Mouse (Mus musculus) forebrain, embryonic 13.5 days (tissue): ENCODE results near the gene Ttll5. TPM values are rescaled to one million over a fixed set of nuclear protein-coding genes. Genes with fewer than 3 reads are reported as not detected.

Experiments used
- ATAC-seq: fragments of 200-750 bp; cut with Nextera tagmentation; 2 replicates; pipeline ENCODE4 v1.8.0; 2017
- H3K27ac ChIP-seq: fragments of 300-500 bp; sonication (generic); 2 replicates; pipeline ENCODE4 v1.5.1; 2015; ENCODE audit warnings: inconsistent platforms, mild to moderate bottlenecking, moderate library complexity
- H3K27me3 ChIP-seq: fragments of 300-500 bp; sonication (generic); 2 replicates; pipeline ENCODE4 v1.6.1; 2015; ENCODE audit warnings: mild to moderate bottlenecking, inconsistent platforms
- H3K36me3 ChIP-seq: fragments of 300-500 bp; sonication (generic); 2 replicates; pipeline ENCODE4 v1.6.1; 2015; ENCODE audit warnings: mild to moderate bottlenecking, inconsistent platforms; ENCODE audit not compliant: poor library complexity, severe bottlenecking
- H3K4me1 ChIP-seq: fragments of 300-500 bp; sonication (generic); 2 replicates; pipeline ENCODE4 v1.6.1; 2015; ENCODE audit warnings: inconsistent platforms
- H3K4me2 ChIP-seq: fragments of 300-500 bp; sonication (generic); 2 replicates; pipeline ENCODE4 v1.6.1; 2015; ENCODE audit warnings: inconsistent platforms, mild to moderate bottlenecking, moderate library complexity
- H3K4me3 ChIP-seq: fragments of 300-500 bp; sonication (generic); 2 replicates; pipeline ENCODE4 v1.5.1; 2015; ENCODE audit warnings: mild to moderate bottlenecking, inconsistent platforms
- H3K9ac ChIP-seq: fragments of 300-500 bp; sonication (generic); 2 replicates; pipeline ENCODE4 v1.6.1; 2015; ENCODE audit warnings: mild to moderate bottlenecking, inconsistent platforms
- H3K9me3 ChIP-seq: fragments of 300-500 bp; sonication (generic); replicated peaks from 2 replicates; pipeline ENCODE4 v1.6.1; 2016; ENCODE audit warnings: inconsistent platforms
- WGBS: fragments of 180-500 bp; shearing (Covaris S2); methylation state at CpG from one replicate; pipeline ENCODE4 v1.1.7; 2015; 5-methylcytosine and 5-hydroxymethylcytosine counted together
- polyA plus RNA-seq: library from polyadenylated mRNA; unstranded; fragments of >200 nt; fragmentation: Nextera tagmentation; extraction: Ambion mirVana; gene quantifications from 2 replicates; pipeline ENCODE4 v1.2.1, GENCODE M21; 2015

Ttll5 gene
- 12.0 and 15.2 TPM in 2 replicates for polyA plus RNA-seq

DNA sequence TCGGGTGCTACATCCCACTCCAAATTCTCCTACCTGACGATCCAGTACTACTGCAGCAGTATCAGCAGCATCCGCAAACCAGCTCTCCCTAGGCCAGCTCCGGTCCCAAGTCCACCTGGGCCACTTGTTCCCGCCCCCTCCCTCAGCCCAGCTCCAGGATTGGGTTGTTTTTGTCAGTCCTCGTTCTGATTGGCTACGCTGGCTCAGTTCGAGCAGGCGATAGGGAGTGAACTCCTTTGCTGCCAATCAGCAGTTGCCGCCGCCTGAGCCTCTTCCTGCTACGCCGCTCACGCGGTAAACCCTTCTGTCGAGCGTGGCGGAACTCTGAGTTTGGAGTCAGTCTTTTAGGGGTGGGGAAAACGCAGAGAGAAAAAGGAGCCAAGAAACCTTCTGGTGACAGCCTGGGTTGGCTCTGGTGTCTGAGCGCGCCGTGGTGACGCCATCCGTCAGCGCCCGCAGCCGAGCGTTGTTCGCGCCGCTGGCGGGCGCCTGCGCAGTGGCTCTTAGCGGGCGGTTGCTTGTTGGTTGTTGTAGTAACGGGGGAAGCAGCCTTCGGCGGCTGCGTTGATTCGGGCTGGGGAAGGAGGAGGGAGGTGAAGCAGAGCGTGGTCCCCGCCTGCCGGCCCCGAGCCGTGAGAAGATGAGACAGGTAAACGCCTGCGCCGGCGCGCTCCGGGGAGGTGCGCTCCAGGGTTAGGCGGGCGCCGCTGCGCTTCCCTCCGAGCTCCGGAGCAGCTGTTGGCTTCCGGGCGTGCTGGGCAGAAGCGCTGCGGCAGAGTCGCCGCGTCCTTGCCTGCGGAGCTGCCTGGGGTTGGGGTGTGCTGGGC lies at the start of gene Ttll5, which contains the start of gene Erg28:
TSS of gene Ttll5 (plus strand) at position 222 of the 827 bp plus-strand sequence.
TSS of gene Erg28 (minus strand) at position 113 of the 827 bp plus-strand sequence.
- peak; percentile 98 for ATAC-seq
- Histone ChIP-seq H3K4me2 (peak within 1 kb of the TSS; percentile 86), H3K27ac (peak within 1 kb of the TSS; percentile 93), H3K4me3 (peak within 1 kb of the TSS; percentile 86), H3K36me3 (peaks cover 26% of the 10 kb centered on the region), H3K9me3 (no peaks in the 10 kb centered on the region), H3K9ac (peak within 1 kb of the TSS; percentile 88), H3K27me3 (no peaks in the 10 kb centered on the region), H3K4me1 (peaks cover 30% of the 10 kb centered on the region)
- WGBS, result under 1% methylated on average over 67 of the region's 67 CpGs

DNA sequence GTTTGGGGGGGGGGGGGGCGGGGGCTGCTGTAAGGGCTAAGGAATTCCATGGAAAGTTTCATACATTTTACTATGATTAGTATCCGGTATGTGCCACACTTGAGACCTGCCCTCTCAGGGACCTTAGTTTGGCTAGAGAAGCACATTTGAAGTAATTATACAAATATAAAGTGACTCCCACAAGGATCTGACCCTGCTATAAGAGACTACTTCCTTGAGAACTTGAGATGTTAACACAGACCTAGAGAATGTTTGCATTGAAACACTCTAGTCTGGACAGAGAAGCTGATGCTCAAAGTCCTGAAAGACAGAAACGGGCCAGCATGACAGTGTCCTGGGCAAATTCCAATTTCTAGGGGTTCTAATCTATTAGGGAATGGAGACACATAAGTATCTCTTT lies 45.5 kb upstream of the Ttll5 start:
- H3K36me3 ChIP-seq, result no peaks in the 10 kb centered on the region
- no peak for ATAC-seq
- WGBS, result 85% methylated on average over 3 of the region's 3 CpGs
- no peaks in the 10 kb centered on the region for H3K9me3 ChIP-seq
- H3K4me1 ChIP-seq, result no peaks in the 10 kb centered on the region
- no peaks in the 10 kb centered on the region for H3K27me3 ChIP-seq
- no peak overlapping the region for H3K9ac ChIP-seq
- no peak overlapping the region for H3K4me3 ChIP-seq
- no peak overlapping the region for H3K27ac ChIP-seq
- no peak overlapping the region for H3K4me2 ChIP-seq

DNA sequence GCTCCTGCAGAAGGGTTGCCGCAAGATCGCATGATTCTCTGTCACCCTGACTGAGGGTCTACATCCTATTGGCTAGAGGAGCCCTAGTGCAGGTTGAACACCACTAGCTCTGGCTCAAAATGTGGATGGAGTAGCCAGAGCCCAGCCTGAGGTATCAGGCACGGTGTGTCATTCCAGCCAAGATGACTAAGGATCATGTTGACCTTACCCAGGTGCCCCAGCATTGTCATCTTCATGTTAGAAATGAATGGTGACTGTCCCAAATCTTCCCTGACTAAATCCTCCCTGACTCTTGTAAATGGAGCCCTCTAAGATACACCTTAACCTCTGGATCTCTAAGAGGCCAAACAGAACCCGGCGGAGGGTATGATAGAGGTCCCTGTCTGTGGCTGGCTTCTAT lies 44.8 kb upstream of the Ttll5 start:
- no peaks in the 10 kb centered on the region for H3K9me3 ChIP-seq
- H3K9ac ChIP-seq, result no peak overlapping the region
- no peaks in the 10 kb centered on the region for H3K27me3 ChIP-seq
- no peaks in the 10 kb centered on the region for H3K4me1 ChIP-seq
- H3K27ac ChIP-seq, result no peak overlapping the region
- H3K4me3 ChIP-seq, result no peak overlapping the region
- H3K4me2 ChIP-seq, result no peak overlapping the region
- WGBS, result 97% methylated on average over 5 of the region's 5 CpGs
- no peaks in the 10 kb centered on the region for H3K36me3 ChIP-seq
- ATAC-seq, result no peak

DNA sequence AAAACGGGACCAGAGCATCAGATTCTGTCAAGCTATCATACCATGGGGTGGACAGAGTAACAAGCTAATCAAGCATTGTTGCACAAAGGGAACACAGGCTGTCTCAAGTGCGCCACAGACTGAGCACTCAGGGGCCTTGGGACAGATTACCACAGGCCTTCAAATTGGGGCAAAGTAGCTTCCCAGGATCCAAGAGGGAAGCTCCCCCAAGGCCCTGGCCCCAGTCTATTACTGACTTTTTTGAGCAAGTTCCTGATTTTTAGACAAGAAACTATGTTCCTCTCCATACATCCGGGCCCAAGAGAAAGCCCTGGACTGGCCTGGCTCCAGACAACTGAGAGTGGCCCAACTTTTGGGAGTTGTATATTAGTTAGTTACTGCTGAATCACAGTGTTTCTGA lies 42.9 kb upstream of the Ttll5 start:
- no peak overlapping the region for H3K4me3 ChIP-seq
- no peaks in the 10 kb centered on the region for H3K4me1 ChIP-seq
- no peak overlapping the region for H3K27ac ChIP-seq
- H3K4me2 ChIP-seq, result no peak overlapping the region
- no peaks in the 10 kb centered on the region for H3K27me3 ChIP-seq
- no peak for ATAC-seq
- no peaks in the 10 kb centered on the region for H3K9me3 ChIP-seq
- 85% methylated on average over 3 of the region's 3 CpGs for WGBS
- H3K36me3 ChIP-seq, result no peaks in the 10 kb centered on the region
- H3K9ac ChIP-seq, result no peak overlapping the region

DNA sequence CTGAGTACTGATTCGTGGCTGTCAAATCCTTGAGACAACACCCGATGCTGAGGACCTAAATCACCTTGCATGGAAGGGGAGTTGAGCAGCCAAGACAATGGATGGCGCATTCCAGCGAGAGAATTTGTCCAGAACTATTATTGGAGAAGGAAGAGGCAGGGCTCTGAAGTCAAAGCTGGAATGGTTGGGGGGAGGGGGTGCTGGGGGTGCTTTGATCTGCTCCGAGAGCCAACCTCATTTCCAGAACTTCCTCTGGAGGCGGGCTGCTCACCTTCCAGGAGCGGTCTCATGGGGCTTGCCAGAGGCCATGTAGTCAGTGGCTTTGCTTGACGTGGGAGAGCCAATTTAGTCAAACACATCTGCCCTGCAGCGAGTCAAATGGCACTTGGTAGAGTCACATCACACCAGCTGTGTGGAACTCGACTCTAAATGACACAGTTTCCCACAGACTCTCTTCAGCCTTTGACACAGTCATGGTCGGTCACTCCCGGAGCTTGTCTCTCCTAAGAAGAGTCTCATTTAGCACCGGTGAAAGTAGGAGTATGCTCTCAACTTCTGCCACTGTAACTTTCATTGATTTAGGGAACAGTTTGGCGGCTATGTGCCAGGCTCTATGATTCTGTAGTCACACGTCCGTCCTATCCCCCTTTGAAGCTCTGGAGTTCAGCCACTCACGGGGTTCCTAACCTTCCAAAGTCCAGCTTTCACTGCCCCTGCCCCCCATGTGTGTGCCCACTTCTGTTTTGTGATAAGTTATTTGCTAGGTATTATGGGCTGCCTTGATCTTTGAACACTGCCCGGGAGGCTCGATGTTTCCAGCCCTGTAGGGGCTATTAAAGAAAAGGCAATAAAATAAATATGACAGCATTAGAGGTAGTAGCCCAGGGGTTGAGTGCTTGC lies 39.3 kb upstream of the Ttll5 start:
- Histone ChIP-seq H3K36me3 (no peaks in the 10 kb centered on the region), H3K4me1 (no peaks in the 10 kb centered on the region), H3K9me3 (no peaks in the 10 kb centered on the region), H3K27me3 (no peaks in the 10 kb centered on the region), H3K27ac (no peak overlapping the region), H3K9ac (no peak overlapping the region), H3K4me3 (no peak overlapping the region), H3K4me2 (no peak overlapping the region)
- no peak for ATAC-seq
- 85% methylated on average over 19 of the region's 19 CpGs for WGBS

DNA sequence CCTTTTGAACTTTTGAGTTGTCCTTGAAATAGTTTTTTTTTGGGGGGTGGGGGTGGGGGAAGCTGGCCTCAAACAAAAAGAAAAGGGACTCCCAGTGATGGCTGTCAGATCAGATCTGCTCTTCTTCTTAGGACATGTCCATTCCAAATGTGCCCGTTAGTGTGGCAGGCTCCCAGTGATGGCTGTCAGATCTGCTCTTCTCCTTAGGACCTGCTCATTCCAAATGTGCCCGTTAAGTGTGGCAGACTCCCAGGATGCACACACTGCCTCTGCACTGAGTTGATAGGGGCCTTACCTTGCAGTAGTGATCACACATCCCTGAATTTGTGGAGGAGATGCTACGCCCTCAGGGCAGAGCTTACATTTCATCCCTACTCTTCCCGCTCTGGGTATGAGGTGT lies 32.3 kb upstream of the Ttll5 start:
- no peaks in the 10 kb centered on the region for H3K4me1 ChIP-seq
- 84% methylated on average over 4 of the region's 4 CpGs for WGBS
- no peak overlapping the region for H3K4me2 ChIP-seq
- H3K9ac ChIP-seq, result no peak overlapping the region
- H3K27me3 ChIP-seq, result no peaks in the 10 kb centered on the region
- no peaks in the 10 kb centered on the region for H3K9me3 ChIP-seq
- no peak for ATAC-seq
- H3K36me3 ChIP-seq, result no peaks in the 10 kb centered on the region
- no peak overlapping the region for H3K4me3 ChIP-seq
- H3K27ac ChIP-seq, result no peak overlapping the region

DNA sequence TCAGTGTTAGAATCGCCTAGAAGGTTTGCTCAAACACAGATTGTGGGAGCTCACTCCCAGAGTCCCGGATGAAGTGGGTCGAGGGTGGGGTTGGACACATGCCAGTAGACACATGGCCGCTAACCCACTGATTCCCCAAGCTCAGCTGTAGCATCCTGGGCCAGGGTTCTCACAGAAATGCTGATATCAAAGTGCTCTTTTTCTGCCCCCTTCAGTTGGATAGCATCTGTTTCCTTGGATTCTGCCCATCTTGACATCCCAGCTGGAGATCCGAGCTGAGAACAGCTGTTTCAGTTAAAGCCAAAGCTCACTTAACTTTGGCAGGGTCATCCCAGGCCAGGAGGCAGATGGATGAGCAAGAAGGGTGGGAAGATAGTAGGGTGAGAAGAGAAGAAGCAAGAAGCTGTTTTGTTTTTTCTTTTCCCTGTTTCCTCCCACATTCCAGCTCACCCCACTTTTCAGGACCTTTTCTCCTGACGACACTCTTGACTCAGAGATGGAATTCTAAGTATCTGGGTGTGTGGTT lies 31.6 kb upstream of the Ttll5 start:
- WGBS, result 74% methylated on average over 6 of the region's 6 CpGs
- no peaks in the 10 kb centered on the region for H3K4me1 ChIP-seq
- H3K36me3 ChIP-seq, result no peaks in the 10 kb centered on the region
- H3K9ac ChIP-seq, result no peak overlapping the region
- H3K27me3 ChIP-seq, result no peaks in the 10 kb centered on the region
- no peak for ATAC-seq
- no peak overlapping the region for H3K4me3 ChIP-seq
- H3K4me2 ChIP-seq, result no peak overlapping the region
- H3K9me3 ChIP-seq, result no peaks in the 10 kb centered on the region
- no peak overlapping the region for H3K27ac ChIP-seq

DNA sequence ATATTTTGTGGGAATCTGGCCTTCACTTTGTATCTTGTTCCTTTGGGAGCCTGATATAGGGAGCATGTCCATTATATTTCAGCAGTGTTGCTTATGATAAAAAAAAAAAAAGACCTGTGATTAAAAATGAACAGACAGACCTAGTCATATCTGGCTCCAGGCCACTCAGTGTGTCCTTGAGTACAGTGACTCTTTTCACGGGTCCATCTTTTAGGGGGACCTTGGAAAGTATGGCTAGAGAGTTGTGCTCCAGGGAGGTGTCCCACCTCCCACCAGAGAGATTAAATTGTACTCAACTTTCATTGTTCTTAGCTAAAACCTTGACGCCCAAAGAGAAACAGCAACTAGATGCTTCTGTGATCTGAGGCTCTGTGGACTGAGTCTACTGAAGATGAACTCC lies 30.4 kb upstream of the Ttll5 start:
- no peak overlapping the region for H3K9ac ChIP-seq
- no peak overlapping the region for H3K4me3 ChIP-seq
- H3K4me1 ChIP-seq, result no peaks in the 10 kb centered on the region
- H3K36me3 ChIP-seq, result no peaks in the 10 kb centered on the region
- H3K9me3 ChIP-seq, result no peaks in the 10 kb centered on the region
- H3K27me3 ChIP-seq, result no peaks in the 10 kb centered on the region
- H3K4me2 ChIP-seq, result no peak overlapping the region
- no peak for ATAC-seq
- WGBS, result 89% methylated on average over 2 of the region's 2 CpGs
- no peak overlapping the region for H3K27ac ChIP-seq

DNA sequence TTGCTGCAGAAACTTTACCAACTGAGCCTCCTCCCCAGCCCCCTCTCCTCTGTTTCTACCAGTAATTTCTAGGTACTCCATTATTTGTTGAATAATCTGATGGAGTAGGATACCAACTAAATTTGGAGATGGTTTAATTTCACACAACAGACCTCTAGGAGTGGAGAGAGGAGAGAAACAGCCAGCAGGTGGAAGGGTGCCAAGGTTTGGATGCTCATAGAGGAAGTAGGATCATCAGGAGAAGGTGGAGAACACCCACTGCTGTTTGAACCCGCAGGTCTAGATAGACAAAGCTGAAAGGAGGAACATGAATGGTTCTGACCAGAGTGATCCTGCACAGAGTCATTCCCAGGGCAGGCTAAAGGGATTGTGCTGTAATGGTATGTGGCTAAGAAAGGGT lies 28.9 kb upstream of the Ttll5 start:
- ATAC-seq, result no peak

DNA sequence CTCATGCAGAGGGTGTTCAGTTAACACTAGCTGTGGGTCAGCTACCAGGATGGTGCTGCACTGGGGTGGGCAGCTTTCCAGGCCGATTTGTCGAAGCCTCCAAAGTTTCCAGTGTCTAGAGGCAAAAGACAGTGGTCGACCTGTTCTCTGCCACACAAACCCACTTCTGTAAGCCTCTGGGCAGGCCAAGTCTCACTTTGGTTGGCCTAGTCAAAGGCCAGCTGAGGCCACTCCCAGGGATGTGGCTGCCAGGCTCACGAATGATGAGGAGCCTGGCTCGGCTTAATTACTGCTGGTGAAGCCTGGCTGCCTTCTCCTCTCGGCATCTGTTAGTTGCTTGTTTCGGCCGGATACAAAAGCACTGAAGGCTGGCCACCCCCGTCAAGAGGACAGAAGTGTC lies 24.4 kb upstream of the Ttll5 start:
- Histone ChIP-seq H3K9me3 (no peaks in the 10 kb centered on the region), H3K27me3 (no peaks in the 10 kb centered on the region), H3K4me3 (no peak overlapping the region), H3K27ac (no peak overlapping the region), H3K9ac (no peak overlapping the region), H3K4me1 (no peaks in the 10 kb centered on the region), H3K4me2 (no peak overlapping the region), H3K36me3 (no peaks in the 10 kb centered on the region)
- WGBS, result 74% methylated on average over 9 of the region's 9 CpGs
- ATAC-seq, result no peak

More for the DNA sequence above, 28.9 kb upstream of the Ttll5 start:
- no peaks in the 10 kb centered on the region for H3K4me1 ChIP-seq
- no peaks in the 10 kb centered on the region for H3K9me3 ChIP-seq
- no peak overlapping the region for H3K9ac ChIP-seq
- no peak overlapping the region for H3K4me3 ChIP-seq
- H3K36me3 ChIP-seq, result no peaks in the 10 kb centered on the region
- H3K27me3 ChIP-seq, result no peaks in the 10 kb centered on the region
- H3K27ac ChIP-seq, result no peak overlapping the region
- WGBS, result 65% methylated on average over 1 of the region's 1 CpGs
- H3K4me2 ChIP-seq, result no peak overlapping the region

DNA sequence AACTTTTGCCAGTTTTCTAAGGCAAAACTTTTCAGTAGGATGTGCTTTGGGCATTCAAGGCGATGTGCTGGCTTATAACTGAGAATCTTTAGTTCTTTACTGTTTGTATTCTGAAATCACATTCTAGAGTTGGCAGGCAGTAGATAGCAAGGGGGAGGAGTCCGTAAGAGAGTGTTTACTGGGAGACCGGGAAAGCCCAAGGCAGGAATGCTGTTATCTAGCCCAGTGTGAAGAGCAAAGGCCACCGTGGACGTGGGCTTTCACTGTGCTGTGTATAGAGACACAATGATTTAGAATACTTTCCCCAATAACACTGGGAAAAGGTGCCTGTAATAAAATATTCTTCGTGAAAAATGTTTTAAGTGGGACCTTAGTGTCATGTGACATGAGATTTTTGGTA lies 14.7 kb upstream of the Ttll5 start:
- H3K4me1 ChIP-seq, result no peaks in the 10 kb centered on the region
- H3K4me2 ChIP-seq, result no peak overlapping the region
- ATAC-seq, result no peak
- 78% methylated on average over 6 of the region's 6 CpGs for WGBS
- H3K9me3 ChIP-seq, result no peaks in the 10 kb centered on the region
- H3K27me3 ChIP-seq, result no peaks in the 10 kb centered on the region
- H3K27ac ChIP-seq, result no peak overlapping the region
- no peak overlapping the region for H3K4me3 ChIP-seq
- peaks cover 41% of the 10 kb centered on the region for H3K36me3 ChIP-seq
- no peak overlapping the region for H3K9ac ChIP-seq

DNA sequence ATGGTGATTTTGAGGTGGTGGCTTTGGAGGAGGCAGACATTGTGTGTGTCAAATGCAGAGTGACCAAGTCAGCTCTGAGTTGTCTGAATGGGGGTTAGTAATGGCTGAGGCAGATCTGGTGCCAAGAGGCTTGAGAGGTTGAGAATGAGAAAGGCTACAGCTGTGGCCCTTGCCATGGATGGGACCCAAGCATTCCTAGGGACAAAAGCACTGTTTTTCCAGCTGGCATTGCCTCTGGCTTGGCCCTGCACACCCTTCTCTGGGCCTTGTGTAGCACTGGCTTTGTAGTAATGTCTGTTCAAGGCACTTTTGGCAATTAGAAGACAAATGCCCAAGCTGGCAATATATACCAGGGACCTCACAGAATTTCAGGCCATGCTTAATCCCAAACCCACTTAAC lies 13.5 kb upstream of the Ttll5 start:
- H3K4me3 ChIP-seq, result no peak overlapping the region
- no peak overlapping the region for H3K4me2 ChIP-seq
- no peaks in the 10 kb centered on the region for H3K27me3 ChIP-seq
- H3K9ac ChIP-seq, result no peak overlapping the region
- H3K9me3 ChIP-seq, result no peaks in the 10 kb centered on the region
- peaks cover 51% of the 10 kb centered on the region for H3K36me3 ChIP-seq
- ATAC-seq, result no peak
- H3K4me1 ChIP-seq, result no peaks in the 10 kb centered on the region
- H3K27ac ChIP-seq, result no peak overlapping the region
